Mouse (Mus musculus): ENCODE data around the gene Cspg5. TPM values are rescaled to one million over a fixed set of nuclear protein-coding genes. Genes with fewer than 3 reads are reported as not detected.

Gene Cspg5
- polyA plus RNA-seq, 1 experiment from 2014 or later, result 66.5 TPM

GRCm38 (mm10) chr9:110258646-110259045 is 15.1 kb downstream of the Cspg5 start:
- Histone ChIP-seq H3K4me3 (no peak overlapping the region), H3K27ac (replicated peaks) (peak overlapping the region; percentile 14; the same call in 1 of the 2 replicates), H3K9me3 (no peaks in the 10 kb centered on the region), H3K36me3 (peaks cover 39% of the 10 kb centered on the region), H3K27me3 (no peaks in the 10 kb centered on the region), H3K9ac (no peak overlapping the region), H3K4me2 (no peak overlapping the region), H3K4me1 (replicated peaks) (peaks cover 35% of the 10 kb centered on the region)
- no peak for ATAC-seq (ENCODE audit: low read depth)
- WGBS, result 62% methylated on average over 6 of the region's 6 CpGs

- ATAC-seq (ENCODE audit: low read depth), result no peak
- Histone ChIP-seq H3K27me3 (no peaks in the 10 kb centered on the region), H3K9ac (no peak overlapping the region), H3K36me3 (peaks cover 39% of the 10 kb centered on the region), H3K4me3 (no peak overlapping the region), H3K9me3 (no peaks in the 10 kb centered on the region), H3K4me1 (replicated peaks) (peaks cover 35% of the 10 kb centered on the region), H3K4me2 (no peak overlapping the region), H3K27ac (replicated peaks) (0 out of 2 replicates have a peak overlapping the region, but pooled peaks have one; percentile 14)
- WGBS, result 88% methylated on average over 3 of the region's 3 CpGs
Measured at GRCm38 (mm10) chr9:110259118-110259517, 15.5 kb downstream of the Cspg5 start.

GRCm38 (mm10) chr9:110263181-110263580 is 19.6 kb downstream of the Cspg5 start:
- ATAC-seq (ENCODE audit: low read depth), result peak; percentile 59
- H3K27me3 ChIP-seq, result no peaks in the 10 kb centered on the region
- no peaks in the 10 kb centered on the region for H3K9me3 ChIP-seq
- 49% methylated on average over 8 of the region's 8 CpGs for whole genome bisulfite sequencing
- H3K4me3 ChIP-seq, result no peak overlapping the region
- no peak overlapping the region for H3K9ac ChIP-seq
- H3K27ac ChIP-seq (replicated peaks), result no peak overlapping the region
- H3K36me3 ChIP-seq, result peaks cover 39% of the 10 kb centered on the region
- H3K4me2 ChIP-seq, result no peak overlapping the region
- peaks cover 6% of the 10 kb centered on the region for H3K4me1 ChIP-seq (replicated peaks)

GRCm38 (mm10) chr9:110264991-110265390 is 21.4 kb downstream of the Cspg5 start:
- H3K9me3 ChIP-seq, result no peaks in the 10 kb centered on the region
- H3K36me3 ChIP-seq, result peaks cover 26% of the 10 kb centered on the region
- H3K27me3 ChIP-seq, result no peaks in the 10 kb centered on the region
- ATAC-seq (ENCODE audit: low read depth), result no peak
- H3K4me1 ChIP-seq (replicated peaks), result no peaks in the 10 kb centered on the region; the same call in 1 of the 2 replicates
- no peak overlapping the region for H3K4me3 ChIP-seq
- 86% methylated on average over 9 of the region's 9 CpGs for WGBS
- H3K9ac ChIP-seq, result no peak overlapping the region
- H3K27ac ChIP-seq (replicated peaks), result no peak overlapping the region
- H3K4me2 ChIP-seq, result no peak overlapping the region

GRCm38 (mm10) chr9:110268416-110268815 is 24.8 kb downstream of the Cspg5 start:
- no peak overlapping the region for H3K4me3 ChIP-seq
- no peak for ATAC-seq (ENCODE audit: low read depth)
- no peak overlapping the region for H3K4me2 ChIP-seq
- H3K4me1 ChIP-seq (replicated peaks), result no peaks in the 10 kb centered on the region; the same call in 1 of the 2 replicates
- no peaks in the 10 kb centered on the region for H3K9me3 ChIP-seq
- 93% methylated on average over 10 of the region's 10 CpGs for WGBS
- H3K9ac ChIP-seq, result no peak overlapping the region
- no peaks in the 10 kb centered on the region for H3K36me3 ChIP-seq
- no peak overlapping the region for H3K27ac ChIP-seq (replicated peaks)
- no peaks in the 10 kb centered on the region for H3K27me3 ChIP-seq

- 93% methylated on average over 3 of the region's 3 CpGs for WGBS
- H3K27me3 ChIP-seq, result no peaks in the 10 kb centered on the region
- no peak for ATAC-seq (ENCODE audit: low read depth)
- H3K4me3 ChIP-seq, result no peak overlapping the region
- H3K9ac ChIP-seq, result no peak overlapping the region
- no peaks in the 10 kb centered on the region for H3K9me3 ChIP-seq
- no peak overlapping the region for H3K4me2 ChIP-seq
- no peak overlapping the region for H3K27ac ChIP-seq (replicated peaks)
- no peaks in the 10 kb centered on the region for H3K36me3 ChIP-seq
- no peaks in the 10 kb centered on the region for H3K4me1 ChIP-seq (replicated peaks)
Measured at GRCm38 (mm10) chr9:110272330-110272729, 28.7 kb downstream of the Cspg5 start.

- WGBS, result 88% methylated on average over 4 of the region's 4 CpGs
Measured at GRCm38 (mm10) chr9:110273507-110273906, 29.9 kb downstream of the Cspg5 start.

GRCm38 (mm10) chr9:110275882-110276281 is 32.3 kb downstream of the Cspg5 start:
- Histone ChIP-seq H3K9me3 (no peaks in the 10 kb centered on the region), H3K4me1 (replicated peaks) (no peaks in the 10 kb centered on the region), H3K27me3 (no peaks in the 10 kb centered on the region), H3K4me3 (no peak overlapping the region), H3K27ac (replicated peaks) (no peak overlapping the region), H3K4me2 (no peak overlapping the region), H3K9ac (no peak overlapping the region), H3K36me3 (no peaks in the 10 kb centered on the region)
- WGBS, result 77% methylated on average over 5 of the region's 5 CpGs
- ATAC-seq (ENCODE audit: low read depth), result no peak

More at GRCm38 (mm10) chr9:110273507-110273906, 29.9 kb downstream of the Cspg5 start:
- Histone ChIP-seq H3K9me3 (no peaks in the 10 kb centered on the region), H3K4me1 (replicated peaks) (no peaks in the 10 kb centered on the region), H3K9ac (no peak overlapping the region), H3K27me3 (no peaks in the 10 kb centered on the region), H3K36me3 (no peaks in the 10 kb centered on the region), H3K27ac (replicated peaks) (no peak overlapping the region), H3K4me3 (no peak overlapping the region), H3K4me2 (no peak overlapping the region)
- no peak for ATAC-seq (ENCODE audit: low read depth)

GRCm38 (mm10) chr9:110277431-110277881 is 33.9 kb downstream of the Cspg5 start:
- no peaks in the 10 kb centered on the region for H3K36me3 ChIP-seq
- no peak overlapping the region for H3K4me3 ChIP-seq
- H3K4me2 ChIP-seq, result no peak overlapping the region
- H3K9me3 ChIP-seq, result no peaks in the 10 kb centered on the region
- no peaks in the 10 kb centered on the region for H3K27me3 ChIP-seq
- H3K4me1 ChIP-seq (replicated peaks), result no peaks in the 10 kb centered on the region
- H3K9ac ChIP-seq, result no peak overlapping the region
- H3K27ac ChIP-seq (replicated peaks), result no peak overlapping the region
- no peak for ATAC-seq (ENCODE audit: low read depth)
- WGBS, result 64% methylated on average over 8 of the region's 8 CpGs

GRCm38 (mm10) chr9:110284075-110284697 is 40.6 kb downstream of the Cspg5 start:
- ATAC-seq (ENCODE audit: low read depth), result no peak
- H3K27ac ChIP-seq (replicated peaks), result no peak overlapping the region
- no peak overlapping the region for H3K9ac ChIP-seq
- no peaks in the 10 kb centered on the region for H3K36me3 ChIP-seq
- WGBS, result 93% methylated on average over 10 of the region's 10 CpGs
- H3K4me1 ChIP-seq (replicated peaks), result no peaks in the 10 kb centered on the region
- H3K27me3 ChIP-seq, result no peaks in the 10 kb centered on the region
- H3K4me3 ChIP-seq, result no peak overlapping the region
- no peak overlapping the region for H3K4me2 ChIP-seq
- H3K9me3 ChIP-seq, result no peaks in the 10 kb centered on the region

- no peaks in the 10 kb centered on the region for H3K27me3 ChIP-seq
- no peak overlapping the region for H3K4me2 ChIP-seq
- H3K36me3 ChIP-seq, result no peaks in the 10 kb centered on the region
- 61% methylated on average over 7 of the region's 7 CpGs for WGBS
- no peak for ATAC-seq (ENCODE audit: low read depth)
- H3K4me1 ChIP-seq (replicated peaks), result no peaks in the 10 kb centered on the region
- H3K9ac ChIP-seq, result no peak overlapping the region
- no peaks in the 10 kb centered on the region for H3K9me3 ChIP-seq
- 0 out of 2 replicates have a peak overlapping the region, but pooled peaks have one; percentile 13 for H3K27ac ChIP-seq (replicated peaks)
- H3K4me3 ChIP-seq, result no peak overlapping the region
Measured at GRCm38 (mm10) chr9:110287321-110287924, 43.8 kb downstream of the Cspg5 start.

GRCm38 (mm10) chr9:110293254-110293718 is 49.7 kb downstream of the Cspg5 start:
- no peaks in the 10 kb centered on the region for H3K9me3 ChIP-seq
- no peaks in the 10 kb centered on the region for H3K36me3 ChIP-seq
- no peak overlapping the region for H3K4me2 ChIP-seq
- no peak for ATAC-seq (ENCODE audit: low read depth)
- H3K4me1 ChIP-seq (replicated peaks), result peaks cover 6% of the 10 kb centered on the region
- H3K27me3 ChIP-seq, result no peaks in the 10 kb centered on the region
- no peak overlapping the region for H3K4me3 ChIP-seq
- H3K27ac ChIP-seq (replicated peaks), result no peak overlapping the region; the same call in 1 of the 2 replicates
- WGBS, result 43% methylated on average over 12 of the region's 12 CpGs
- peak overlapping the region; percentile 26; the same call in 1 of the 2 replicates for H3K9ac ChIP-seq
